Mouse (Mus musculus) thymus, adult 2 months (tissue): ENCODE measurements around the gene Them4.

Experiments used
- CTCF ChIP-seq: fragments of 200-500 bp; IDR thresholded peaks from 2 replicates; pipeline ENCODE4 v1.5.1; 2012; ENCODE audit warnings: mild to moderate bottlenecking, control low read depth, low read length, moderate library complexity, borderline replicate concordance; ENCODE audit not compliant: control insufficient read depth, poor library complexity, insufficient read depth; ENCODE audit errors: extremely low read depth
- POLR2A ChIP-seq: fragments of 200-500 bp; IDR thresholded peaks from 2 replicates; pipeline ENCODE4 v1.6.1; 2012; ENCODE audit warnings: mild to moderate bottlenecking, low read length, control low read depth, moderate library complexity; ENCODE audit not compliant: control insufficient read depth, poor library complexity, insufficient read depth; ENCODE audit errors: extremely low read depth

- TF ChIP-seq CTCF (no peak), POLR2A (no peak)
These were observed 53.6 kb downstream of the Them4 start for GRCm38 (mm10) chr3:94363291-94364153.
